Mouse (Mus musculus): ENCODE data around the gene Minos1. TPM values are rescaled to one million over a fixed set of nuclear protein-coding genes. Genes with fewer than 3 reads are reported as not detected.

Minos1 gene
- polyA plus RNA-seq (2017; shearing (Covaris generic)) = 368 TPM

GRCm38 (mm10) chr4:139130701-139131549, at the start of gene Minos1:
Minos1 (minus strand) TSS chr4:139131113.

GRCm38 (mm10) chr4:139092356-139093195, 38.3 kb downstream of the Minos1 start, which contains the start of gene Nbl1:
Nbl1 (minus strand) TSS chr4:139092993.

GRCm38 (mm10) chr4:139075041-139075711, 55.7 kb downstream of the Minos1 start, which contains the start of gene Htr6:
Htr6 (minus strand) TSS chr4:139075570.

Other genes starting within 250 kb of the Minos1 start
- gene Otud3, start 217.2 kb downstream of the Minos1 start, polyA plus RNA-seq (2017; shearing (Covaris generic)) = 3.9 TPM
- not detected for gene Rnf186, start 164.0 kb downstream of the Minos1 start, polyA plus RNA-seq (2017; shearing (Covaris generic))
- 39.1 TPM for gene Tmco4, start 158.2 kb downstream of the Minos1 start, polyA plus RNA-seq (2017; shearing (Covaris generic))
- not detected for gene Htr6, start 55.5 kb downstream of the Minos1 start, polyA plus RNA-seq (2017; shearing (Covaris generic))
- gene Nbl1, start 38.1 kb downstream of the Minos1 start, polyA plus RNA-seq (2017; shearing (Covaris generic)) = 0.29 TPM
- 596 TPM for gene Capzb, start 61.8 kb upstream of the Minos1 start, polyA plus RNA-seq (2017; shearing (Covaris generic))
- gene Pqlc2, start 179.6 kb upstream of the Minos1 start, polyA plus RNA-seq (2017; shearing (Covaris generic)) = 10.2 TPM
- gene Akr7a5, start 179.6 kb upstream of the Minos1 start, polyA plus RNA-seq (2017; shearing (Covaris generic)) = 31.1 TPM
- 95.0 TPM for gene Mrto4, start 221.5 kb upstream of the Minos1 start, polyA plus RNA-seq (2017; shearing (Covaris generic))
- gene Emc1, start 221.5 kb upstream of the Minos1 start, polyA plus RNA-seq (2017; shearing (Covaris generic)) = 56.4 TPM
- gene Ubr4, start 221.5 kb upstream of the Minos1 start, polyA plus RNA-seq (2017; shearing (Covaris generic)) = 71.5 TPM